Mouse (Mus musculus) myocyte (in vitro differentiated cells): ENCODE results near the gene Stk11ip. TPM values are rescaled to one million over a fixed set of nuclear protein-coding genes. Genes with fewer than 3 reads are reported as not detected.

Experiments
- H3K27me3 ChIP-seq: one replicate; pipeline ENCODE4 v1.6.1; 2011; ENCODE audit not compliant: control insufficient read depth, insufficient read depth, insufficient read length
- H3K36me3 ChIP-seq: one replicate; pipeline ENCODE4 v1.6.1; 2011; ENCODE audit not compliant: control insufficient read depth, insufficient read depth
- H3K4me2 ChIP-seq: one replicate; pipeline ENCODE4 v1.6.1; 2011; ENCODE audit warnings: low read depth, control low read depth
- H3K4me3 ChIP-seq: one replicate; pipeline ENCODE4 v1.5.1; 2011; ENCODE audit warnings: mild to moderate bottlenecking, control low read depth, moderate library complexity
- H3K79me2 ChIP-seq: one replicate; pipeline ENCODE4 v1.6.1; 2011; ENCODE audit not compliant: control insufficient read depth, insufficient read depth
- H3ac ChIP-seq: one replicate; pipeline ENCODE4 v1.6.1; 2011; ENCODE audit not compliant: control insufficient read depth, insufficient read length
- E2F4 ChIP-seq: IDR thresholded peaks from one replicate; pipeline ENCODE4 v1.6.1; 2011; ENCODE audit warnings: mild to moderate bottlenecking, control low read depth, moderate library complexity; ENCODE audit not compliant: insufficient read depth
- MAX ChIP-seq: IDR thresholded peaks from one replicate; pipeline ENCODE4 v1.6.1; 2011; ENCODE audit warnings: low read depth, mild to moderate bottlenecking, control low read depth
- MYOD1 ChIP-seq, 3 experiments: IDR thresholded peaks; one replicate each; pipeline ENCODE4 v1.6.1; 2011; ENCODE audit warnings: control low read depth in 2 of 3, low read depth in 2 of 3, mild to moderate bottlenecking in 2 of 3, moderate library complexity in 1 of 3; ENCODE audit not compliant: insufficient read length in 2 of 3, control insufficient read depth in 1 of 3
- MYOG ChIP-seq, 3 experiments: IDR thresholded peaks; one replicate each; pipeline ENCODE4 v1.6.1; 2011; ENCODE audit warnings: control low read depth in 2 of 3, low read depth in 2 of 3, mild to moderate bottlenecking in 2 of 3; ENCODE audit not compliant: insufficient read length in 2 of 3, control insufficient read depth in 1 of 3, insufficient read depth in 1 of 3
- POLR2A ChIP-seq: IDR thresholded peaks from one replicate; pipeline ENCODE4 v1.6.1; 2011; ENCODE audit warnings: low read depth, mild to moderate bottlenecking, control low read depth, moderate library complexity; ENCODE audit not compliant: insufficient read length
- POLR2AphosphoS2 ChIP-seq: IDR thresholded peaks from one replicate; pipeline ENCODE4 v1.6.1; 2011; ENCODE audit warnings: low read depth, control low read depth; ENCODE audit not compliant: insufficient read length
- REST ChIP-seq: IDR thresholded peaks from one replicate; pipeline ENCODE4 v1.6.1; 2011; ENCODE audit warnings: mild to moderate bottlenecking, control low read depth, moderate library complexity; ENCODE audit not compliant: insufficient read depth, insufficient read length
- SRF ChIP-seq: IDR thresholded peaks from one replicate; pipeline ENCODE4 v1.6.1; 2011; ENCODE audit warnings: low read depth; ENCODE audit not compliant: control insufficient read depth, insufficient read length
- TCF12 ChIP-seq: IDR thresholded peaks from one replicate; pipeline ENCODE4 v1.6.1; 2011; ENCODE audit warnings: mild to moderate bottlenecking, control low read depth; ENCODE audit not compliant: poor library complexity, insufficient read depth, severe bottlenecking
- TCF3 ChIP-seq: IDR thresholded peaks from one replicate; pipeline ENCODE4 v1.6.1; 2011; ENCODE audit warnings: low read depth, control low read depth; ENCODE audit not compliant: insufficient read length
- USF1 ChIP-seq: IDR thresholded peaks from one replicate; pipeline ENCODE4 v1.6.1; 2011; ENCODE audit warnings: low read depth, mild to moderate bottlenecking, control low read depth, moderate library complexity
- polyA plus RNA-seq: library from polyadenylated mRNA; unstranded; fragments of >200 nt; fragmentation: generic; extraction: Trizol; gene quantifications from one replicate; pipeline ENCODE4 v1.2.1, GENCODE M21; 2012; ENCODE audit warnings: missing spikeins

Stk11ip gene
- polyA plus RNA-seq, 1 experiment, result 33.3 TPM

DNA sequence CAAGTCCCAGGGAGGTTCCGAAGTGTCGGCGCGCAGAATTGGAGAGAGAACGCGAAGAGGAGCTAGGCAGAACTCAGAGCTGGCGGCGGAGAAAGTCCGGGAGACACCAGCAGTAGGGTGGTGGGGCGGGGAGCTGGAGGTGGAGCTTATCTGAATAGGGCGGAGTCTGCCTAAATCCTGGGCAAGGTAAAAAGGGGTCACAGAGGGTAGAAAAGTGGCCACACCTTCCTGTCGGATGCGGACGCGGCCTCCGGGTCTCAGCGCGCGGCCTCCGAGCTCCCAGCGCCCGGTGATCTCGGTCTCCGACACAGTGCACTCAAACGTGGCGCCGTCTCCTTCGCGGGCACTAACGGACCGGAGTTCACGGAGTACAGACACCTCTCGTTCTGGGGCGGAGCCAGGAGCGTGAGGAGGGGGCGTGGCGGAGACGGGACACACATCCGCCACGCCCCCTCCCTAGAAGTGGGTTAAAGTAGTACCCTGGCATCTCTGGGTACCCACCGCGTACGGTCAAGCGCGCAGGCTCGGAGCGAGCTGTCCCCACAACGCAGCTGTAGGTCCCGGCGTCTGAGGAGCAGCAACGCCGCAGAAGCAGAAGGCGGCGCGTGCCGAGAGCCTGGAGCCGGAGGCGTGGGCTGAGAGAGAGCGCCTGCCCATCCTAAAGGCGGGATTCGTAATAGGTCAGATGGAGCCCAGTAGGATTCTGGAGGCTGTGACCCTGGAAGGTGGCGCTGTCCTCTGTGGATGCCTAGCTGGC is 33.7 kb upstream of the Stk11ip start:
- Histone ChIP-seq H3K4me2 (peak overlapping the region; percentile 83), H3K27me3 (peaks cover 4% of the 10 kb centered on the region)

GRCm38 (mm10) chr1:75490785-75491551 is 30.4 kb upstream of the Stk11ip start:
- H3K27me3 ChIP-seq, result no peaks in the 10 kb centered on the region
- no peak for TF ChIP-seq MAX
- no peak overlapping the region for H3K4me3 ChIP-seq
- H3ac ChIP-seq, result no peak overlapping the region
- H3K36me3 ChIP-seq, result no peaks in the 10 kb centered on the region
- no peak overlapping the region for H3K4me2 ChIP-seq
- H3K79me2 ChIP-seq, result no peaks in the 10 kb centered on the region

More for the DNA sequence above, 33.7 kb upstream of the Stk11ip start:
- Histone ChIP-seq H3ac (no peak overlapping the region), H3K79me2 (no peaks in the 10 kb centered on the region), H3K4me3 (peak overlapping the region; percentile 17), H3K36me3 (no peaks in the 10 kb centered on the region)
- peak; percentile 32 for TF ChIP-seq POLR2A
- no peak for TF ChIP-seq TCF12

DNA sequence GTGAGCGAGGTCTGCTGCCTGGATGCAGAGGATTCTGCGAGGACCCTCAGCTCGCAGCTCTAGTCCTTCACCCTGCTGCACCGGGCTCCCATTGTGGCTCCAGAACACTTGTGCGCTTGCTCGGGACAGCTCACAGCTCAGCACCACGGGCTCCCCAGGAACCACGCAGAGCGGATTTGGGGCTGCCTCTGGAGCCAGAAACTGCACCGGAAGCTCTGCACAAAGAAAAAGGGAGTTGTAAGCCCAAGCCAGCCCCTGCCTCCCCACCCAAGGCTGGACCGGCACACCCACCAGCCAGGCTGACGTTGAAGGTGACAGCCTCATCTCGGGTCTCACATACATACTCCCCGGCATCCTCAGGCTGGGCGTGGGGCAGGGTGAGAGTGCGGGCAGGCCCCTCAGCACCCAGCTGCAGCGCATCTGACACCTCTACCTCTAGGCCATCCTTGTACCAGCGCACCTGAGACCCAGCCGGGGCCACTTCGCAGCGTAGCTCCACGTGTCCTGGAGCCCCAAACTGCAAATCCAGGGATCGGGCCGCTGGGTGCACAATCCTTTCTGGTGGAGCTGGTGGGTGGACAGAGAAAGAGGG is 28.7 kb upstream of the Stk11ip start:
- Histone ChIP-seq H3K36me3 (peaks cover 2% of the 10 kb centered on the region), H3K4me2 (no peak overlapping the region), H3K27me3 (no peaks in the 10 kb centered on the region), H3K4me3 (no peak overlapping the region), H3ac (no peak overlapping the region), H3K79me2 (no peaks in the 10 kb centered on the region)
- TF ChIP-seq MYOG (IDR thresholded peaks at IDR 0.05; ENCODE audit: control insufficient read depth in 1 of 3, insufficient read depth in 1 of 3, insufficient read length in 2 of 3, low read depth in 2 of 3) (no peak), POLR2AphosphoS2 (peak; percentile 50), USF1 (no peak)

GRCm38 (mm10) chr1:75494878-75495548 is 26.3 kb upstream of the Stk11ip start:
- TF ChIP-seq POLR2A (no peak), MYOG (IDR thresholded peaks at IDR 0.05; ENCODE audit: control insufficient read depth in 1 of 3, insufficient read depth in 1 of 3, insufficient read length in 2 of 3, low read depth in 2 of 3) (no peak), TCF3 (no peak), E2F4 (no peak), TCF12 (no peak), MAX (no peak), POLR2AphosphoS2 (no peak), REST (no peak)
- no peaks in the 10 kb centered on the region for H3K79me2 ChIP-seq
- H3K36me3 ChIP-seq, result peaks cover 5% of the 10 kb centered on the region

DNA sequence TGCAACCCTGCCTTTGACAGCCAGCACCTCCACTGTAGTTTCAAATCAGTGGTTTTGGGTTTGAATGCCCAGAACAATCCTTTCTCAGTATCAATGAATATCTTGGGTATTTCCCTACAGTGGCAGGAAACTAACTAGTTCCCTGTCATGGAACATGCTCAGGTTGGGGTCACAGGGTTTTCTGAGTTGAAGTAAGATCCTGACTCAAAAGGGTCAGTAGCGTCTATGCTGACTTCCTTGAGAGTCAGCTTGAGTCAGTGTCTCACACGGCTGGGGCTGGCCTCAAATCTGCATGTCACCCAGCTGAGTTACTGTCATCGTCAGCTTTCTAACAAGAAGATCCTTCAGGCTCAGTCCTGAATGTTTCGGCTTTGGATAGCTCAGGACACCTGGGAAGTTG is 22.4 kb upstream of the Stk11ip start:
- Histone ChIP-seq H3K27me3 (no peaks in the 10 kb centered on the region), H3K4me2 (no peak overlapping the region), H3K4me3 (no peak overlapping the region), H3ac (no peak overlapping the region), H3K36me3 (peaks cover 7% of the 10 kb centered on the region), H3K79me2 (no peaks in the 10 kb centered on the region)
- TF ChIP-seq MAX (no peak), USF1 (no peak), SRF (no peak), E2F4 (no peak)

More at GRCm38 (mm10) chr1:75494878-75495548, 26.3 kb upstream of the Stk11ip start:
- Histone ChIP-seq H3K27me3 (no peaks in the 10 kb centered on the region), H3K4me2 (no peak overlapping the region), H3K4me3 (no peak overlapping the region), H3ac (no peak overlapping the region)

DNA sequence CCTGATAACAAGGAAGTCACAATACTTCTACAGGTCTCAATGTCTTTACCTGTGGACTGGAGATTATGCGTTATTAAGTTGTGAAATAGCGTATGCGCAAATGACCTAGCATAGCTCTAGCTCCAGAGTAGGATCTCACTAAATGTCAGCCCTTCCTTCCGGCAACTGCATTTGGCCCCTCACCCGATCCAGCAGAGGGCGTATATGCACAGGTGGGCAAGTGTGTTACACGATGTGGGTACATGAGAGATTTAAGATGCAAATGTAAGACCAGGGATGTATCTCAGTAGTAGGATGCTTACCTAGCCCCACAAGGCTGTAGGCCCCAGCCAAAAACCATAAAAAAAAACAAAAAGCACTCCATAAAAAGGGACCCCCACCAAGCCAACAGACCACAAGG is 21.9 kb upstream of the Stk11ip start:
- Histone ChIP-seq H3K4me2 (no peak overlapping the region), H3K79me2 (no peaks in the 10 kb centered on the region), H3K36me3 (peaks cover 7% of the 10 kb centered on the region), H3ac (no peak overlapping the region), H3K27me3 (no peaks in the 10 kb centered on the region), H3K4me3 (no peak overlapping the region)
- TF ChIP-seq SRF (no peak), TCF3 (no peak), MYOG (IDR thresholded peaks at IDR 0.05; ENCODE audit: control insufficient read depth in 1 of 3, insufficient read depth in 1 of 3, insufficient read length in 2 of 3, low read depth in 2 of 3) (no peak), MAX (no peak), POLR2A (no peak), TCF12 (no peak), E2F4 (no peak), MYOD1 (IDR thresholded peaks at IDR 0.05; ENCODE audit: control insufficient read depth in 1 of 3, insufficient read length in 2 of 3, low read depth in 2 of 3) (no peak), REST (no peak), POLR2AphosphoS2 (no peak)
